Mouse (Mus musculus): ENCODE measurements at regions not wholly inside any gene's neighbourhood (a gene's known extent, or its start where the extent isn't known, plus 50 kb on each side); places are given as distances from the start of the nearest gene placed in this dataset.

DNA sequence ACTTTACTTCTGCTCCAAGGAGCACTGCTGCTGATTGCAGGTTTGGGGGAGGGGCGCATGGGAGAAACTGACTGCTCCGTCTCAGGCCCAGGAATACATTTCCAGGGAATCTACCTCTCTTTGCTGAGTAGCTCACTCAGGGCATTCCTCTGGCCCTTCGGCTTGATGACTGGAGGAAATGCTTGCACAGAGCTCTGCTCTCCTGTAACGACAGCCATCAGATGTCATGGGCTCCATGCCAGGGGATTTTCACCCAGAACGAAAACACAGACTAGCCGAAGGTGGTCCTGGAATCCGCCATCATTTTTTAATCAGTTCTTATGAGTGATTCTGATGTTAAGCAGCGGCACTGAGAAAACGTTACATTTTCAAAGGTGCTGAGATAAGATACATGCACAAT lies 119.2 kb downstream of the Polr2m start:
- TF ChIP-seq CTCF (IDR thresholded peaks at IDR 0.05; ENCODE audit: borderline replicate concordance, insufficient read depth, low read depth, low read length) = no peak
- no peak for TF ChIP-seq POLR2A (IDR thresholded peaks at IDR 0.05; ENCODE audit: borderline replicate concordance, insufficient read depth, low read length)
